Mouse (Mus musculus): Measurements from ENCODE around the gene Gm44503.
A peak's percentile ranks its signal among the peaks of the same experiment; 100 is the strongest.

Gene Gm44503

GRCm38 (mm10) chr9:72992576-72992975 lies 33.9 kb downstream of the Gm44503 start:
- DNase-seq (ENCODE audit: low read depth, low spot score): no peak
- Histone ChIP-seq H3K36me3 (ENCODE audit: control insufficient read depth, insufficient read depth, low read length, poor library complexity, severe bottlenecking) (no peaks in the 10 kb centered on the region), H3K27me3 (ENCODE audit: control insufficient read depth, insufficient read depth, low read length, poor library complexity, severe bottlenecking) (no peaks in the 10 kb centered on the region)

GRCm38 (mm10) chr9:72996167-72996566 lies 37.5 kb downstream of the Gm44503 start:
- Histone ChIP-seq H3K27me3 (ENCODE audit: control insufficient read depth, insufficient read depth, low read length, poor library complexity, severe bottlenecking) (no peaks in the 10 kb centered on the region), H3K36me3 (ENCODE audit: control insufficient read depth, insufficient read depth, low read length, poor library complexity, severe bottlenecking) (no peaks in the 10 kb centered on the region)
- no peak for DNase-seq (ENCODE audit: low read depth, low spot score)

GRCm38 (mm10) chr9:72996806-72997205 lies 38.2 kb downstream of the Gm44503 start:
- no peak for DNase-seq (ENCODE audit: low read depth, low spot score)
- Histone ChIP-seq H3K27me3 (ENCODE audit: control insufficient read depth, insufficient read depth, low read length, poor library complexity, severe bottlenecking) (no peaks in the 10 kb centered on the region), H3K36me3 (ENCODE audit: control insufficient read depth, insufficient read depth, low read length, poor library complexity, severe bottlenecking) (no peaks in the 10 kb centered on the region)

- peak; percentile 12 for DNase-seq (ENCODE audit: low read depth, low spot score)
- Histone ChIP-seq H3K27me3 (ENCODE audit: control insufficient read depth, insufficient read depth, low read length, poor library complexity, severe bottlenecking) (no peaks in the 10 kb centered on the region), H3K36me3 (ENCODE audit: control insufficient read depth, insufficient read depth, low read length, poor library complexity, severe bottlenecking) (peaks cover 2% of the 10 kb centered on the region; the same call in 1 of the 2 replicates)
Measured at GRCm38 (mm10) chr9:73000487-73000886, 41.8 kb downstream of the Gm44503 start.

GRCm38 (mm10) chr9:73001314-73002011 lies 42.8 kb downstream of the Gm44503 start:
- peaks cover 4% of the 10 kb centered on the region; the same call in 1 of the 2 replicates for H3K36me3 ChIP-seq (ENCODE audit: control insufficient read depth, insufficient read depth, low read length, poor library complexity, severe bottlenecking)
- no peaks in the 10 kb centered on the region for H3K27me3 ChIP-seq (ENCODE audit: control insufficient read depth, insufficient read depth, low read length, poor library complexity, severe bottlenecking)
- DNase-seq (ENCODE audit: low read depth, low spot score): no peak

GRCm38 (mm10) chr9:73002177-73002576 lies 43.5 kb downstream of the Gm44503 start:
- H3K36me3 ChIP-seq (ENCODE audit: control insufficient read depth, insufficient read depth, low read length, poor library complexity, severe bottlenecking): peaks cover 4% of the 10 kb centered on the region; the same call in 1 of the 2 replicates
- no peak for DNase-seq (ENCODE audit: low read depth, low spot score)
- no peaks in the 10 kb centered on the region for H3K27me3 ChIP-seq (ENCODE audit: control insufficient read depth, insufficient read depth, low read length, poor library complexity, severe bottlenecking)

GRCm38 (mm10) chr9:73004076-73004475 lies 45.4 kb downstream of the Gm44503 start:
- no peak for DNase-seq (ENCODE audit: low read depth, low spot score)
- no peaks in the 10 kb centered on the region for H3K27me3 ChIP-seq (ENCODE audit: control insufficient read depth, insufficient read depth, low read length, poor library complexity, severe bottlenecking)

GRCm38 (mm10) chr9:73005106-73005505 lies 46.5 kb downstream of the Gm44503 start:
- peaks cover 4% of the 10 kb centered on the region; the same call in 1 of the 2 replicates for H3K36me3 ChIP-seq (ENCODE audit: control insufficient read depth, insufficient read depth, low read length, poor library complexity, severe bottlenecking)
- no peak for DNase-seq (ENCODE audit: low read depth, low spot score)

More at GRCm38 (mm10) chr9:73004076-73004475, 45.4 kb downstream of the Gm44503 start:
- peaks cover 4% of the 10 kb centered on the region; the same call in 1 of the 2 replicates for H3K36me3 ChIP-seq (ENCODE audit: control insufficient read depth, insufficient read depth, low read length, poor library complexity, severe bottlenecking)

GRCm38 (mm10) chr9:73006175-73006574 lies 47.5 kb downstream of the Gm44503 start:
- Histone ChIP-seq H3K27me3 (ENCODE audit: control insufficient read depth, insufficient read depth, low read length, poor library complexity, severe bottlenecking) (no peaks in the 10 kb centered on the region), H3K36me3 (ENCODE audit: control insufficient read depth, insufficient read depth, low read length, poor library complexity, severe bottlenecking) (peaks cover 4% of the 10 kb centered on the region; the same call in 1 of the 2 replicates)
- peak; percentile 26 for DNase-seq (ENCODE audit: low read depth, low spot score)

More at GRCm38 (mm10) chr9:73005106-73005505, 46.5 kb downstream of the Gm44503 start:
- H3K27me3 ChIP-seq (ENCODE audit: control insufficient read depth, insufficient read depth, low read length, poor library complexity, severe bottlenecking): no peaks in the 10 kb centered on the region

GRCm38 (mm10) chr9:73008384-73008783 lies 49.7 kb downstream of the Gm44503 start:
- no peak for DNase-seq (ENCODE audit: low read depth, low spot score)
- H3K36me3 ChIP-seq (ENCODE audit: control insufficient read depth, insufficient read depth, low read length, poor library complexity, severe bottlenecking): peaks cover 6% of the 10 kb centered on the region; the same call in 1 of the 2 replicates

GRCm38 (mm10) chr9:73012629-73013028 lies 54.0 kb downstream of the Gm44503 start:
- H3K27me3 ChIP-seq (ENCODE audit: control insufficient read depth, insufficient read depth, low read length, poor library complexity, severe bottlenecking): no peaks in the 10 kb centered on the region
- no peak for DNase-seq (ENCODE audit: low read depth, low spot score)

More at GRCm38 (mm10) chr9:73008384-73008783, 49.7 kb downstream of the Gm44503 start:
- no peaks in the 10 kb centered on the region for H3K27me3 ChIP-seq (ENCODE audit: control insufficient read depth, insufficient read depth, low read length, poor library complexity, severe bottlenecking)

GRCm38 (mm10) chr9:73014724-73015123 lies 56.1 kb downstream of the Gm44503 start:
- H3K36me3 ChIP-seq (ENCODE audit: control insufficient read depth, insufficient read depth, low read length, poor library complexity, severe bottlenecking): peaks cover 5% of the 10 kb centered on the region
- no peak for DNase-seq (ENCODE audit: low read depth, low spot score)
- no peaks in the 10 kb centered on the region for H3K27me3 ChIP-seq (ENCODE audit: control insufficient read depth, insufficient read depth, low read length, poor library complexity, severe bottlenecking)

More at GRCm38 (mm10) chr9:73012629-73013028, 54.0 kb downstream of the Gm44503 start:
- peaks cover 5% of the 10 kb centered on the region for H3K36me3 ChIP-seq (ENCODE audit: control insufficient read depth, insufficient read depth, low read length, poor library complexity, severe bottlenecking)

GRCm38 (mm10) chr9:73019841-73020240 lies 61.2 kb downstream of the Gm44503 start:
- H3K36me3 ChIP-seq (ENCODE audit: control insufficient read depth, insufficient read depth, low read length, poor library complexity, severe bottlenecking): peaks cover 1% of the 10 kb centered on the region
- no peak for DNase-seq (ENCODE audit: low read depth, low spot score)
- H3K27me3 ChIP-seq (ENCODE audit: control insufficient read depth, insufficient read depth, low read length, poor library complexity, severe bottlenecking): no peaks in the 10 kb centered on the region

GRCm38 (mm10) chr9:73020566-73021097 lies 62.0 kb downstream of the Gm44503 start:
- Histone ChIP-seq H3K27me3 (ENCODE audit: control insufficient read depth, insufficient read depth, low read length, poor library complexity, severe bottlenecking) (no peaks in the 10 kb centered on the region), H3K36me3 (ENCODE audit: control insufficient read depth, insufficient read depth, low read length, poor library complexity, severe bottlenecking) (no peaks in the 10 kb centered on the region; the same call in none of the 2 replicates)
- DNase-seq (ENCODE audit: low read depth, low spot score): no peak
